Mouse (Mus musculus) hematopoietic stem cell, adult 5-6 weeks (primary cell): Measurements from ENCODE around the gene Blm. TPM values are rescaled to one million over a fixed set of nuclear protein-coding genes. Genes with fewer than 3 reads are reported as not detected.

ENCODE experiments used
- ATAC-seq, 2 experiments: fragments of 125-278 bp in 1 of 2; replicated peaks in 1 of 2; 2 replicates each; pipeline ENCODE4 v1.8.0; 2016 to 2017; ENCODE audit warnings: inconsistent platforms in 2 of 2, mild to moderate bottlenecking in 2 of 2, moderate number of reproducible peaks in 2 of 2, low read depth in 1 of 2, moderate TSS enrichment in 1 of 2; ENCODE audit not compliant: low FRiP score in 2 of 2, poor library complexity in 2 of 2, severe bottlenecking in 2 of 2, insufficient read depth in 1 of 2, low TSS enrichment in 1 of 2
- total RNA-seq: library from RNA; stranded (forward); fragments of 172-1452, 232-1000 nt; gene quantifications from 2 replicates; pipeline ENCODE4 v1.2.3, GENCODE M21; 2017

Gene Blm
- total RNA-seq, 1 experiment from 2014 or later = 37.3 TPM

DNA sequence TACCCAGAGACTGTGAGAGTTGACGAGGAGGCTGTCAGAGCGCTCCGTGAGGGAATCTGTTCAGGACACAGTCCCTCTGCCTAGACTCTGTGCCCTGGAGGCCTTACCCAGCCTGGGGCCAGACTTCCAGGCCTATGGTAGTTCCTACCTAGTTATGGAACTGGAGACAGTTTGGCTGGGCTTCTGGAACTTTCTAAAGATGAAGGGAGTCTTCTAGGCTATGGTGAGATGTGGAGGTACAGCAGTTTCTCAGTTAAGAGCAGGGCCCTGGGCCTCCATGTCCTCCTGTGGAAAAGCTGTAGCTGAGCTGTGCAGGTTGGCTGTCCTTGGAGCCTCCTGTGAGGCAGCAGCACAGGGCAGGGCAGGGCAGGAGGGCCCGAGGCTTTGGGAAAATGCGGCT, 82.7 kb downstream of the Blm start:
- no peak for ATAC-seq

DNA sequence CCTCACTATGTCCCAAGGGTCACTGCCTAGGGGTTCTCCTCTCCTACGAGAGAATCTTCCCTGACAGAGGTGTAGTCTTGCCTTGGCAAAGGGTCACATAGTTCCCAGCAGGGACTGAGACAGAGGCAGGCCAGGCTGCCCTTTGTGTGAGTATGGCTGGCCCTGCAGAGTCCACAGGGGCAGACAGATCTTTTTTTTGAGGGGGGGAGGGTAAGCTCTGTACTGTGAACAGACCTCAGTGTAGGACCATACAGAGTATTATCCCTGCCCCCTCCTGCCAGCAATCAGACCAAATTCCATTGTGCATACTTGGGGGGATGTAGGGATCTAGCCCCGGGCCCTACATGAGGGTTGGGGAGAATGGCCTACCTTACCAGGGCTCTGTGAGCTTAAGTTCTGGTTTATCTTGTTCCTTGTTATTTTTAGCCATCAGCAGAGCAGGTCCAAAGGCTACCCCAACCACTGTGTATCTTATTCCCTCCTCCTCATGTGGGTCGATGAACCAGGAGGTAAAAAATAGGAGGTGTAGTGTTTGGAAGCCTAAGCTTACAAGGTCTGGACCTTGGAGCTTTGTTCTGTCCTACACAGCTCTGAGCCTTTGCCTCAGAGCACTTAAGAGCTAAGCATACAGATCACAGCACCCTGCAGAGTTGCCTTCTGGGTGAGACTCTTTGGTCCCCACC, 83.2 kb downstream of the Blm start:
- ATAC-seq = no peak

DNA sequence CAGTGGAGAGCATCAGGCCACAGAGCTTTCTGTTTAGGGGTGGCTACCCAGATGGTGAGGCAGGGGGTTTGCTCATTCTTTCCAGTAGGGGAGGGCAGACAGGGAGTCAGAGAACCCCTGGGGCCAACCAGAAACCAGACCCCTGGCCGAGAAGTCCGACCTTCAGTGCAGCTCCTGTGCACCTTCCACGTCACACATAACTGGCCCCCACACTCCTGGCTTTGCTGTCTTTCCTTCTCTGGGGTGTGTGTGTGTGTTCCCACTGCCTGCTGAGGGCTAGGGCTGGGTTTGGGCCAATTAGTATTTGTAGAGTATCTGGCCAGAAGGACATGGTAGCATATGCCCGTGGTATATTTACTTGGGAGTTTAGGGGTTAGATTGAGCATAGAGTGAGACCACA, 84.6 kb downstream of the Blm start:
- no peak for ATAC-seq

DNA sequence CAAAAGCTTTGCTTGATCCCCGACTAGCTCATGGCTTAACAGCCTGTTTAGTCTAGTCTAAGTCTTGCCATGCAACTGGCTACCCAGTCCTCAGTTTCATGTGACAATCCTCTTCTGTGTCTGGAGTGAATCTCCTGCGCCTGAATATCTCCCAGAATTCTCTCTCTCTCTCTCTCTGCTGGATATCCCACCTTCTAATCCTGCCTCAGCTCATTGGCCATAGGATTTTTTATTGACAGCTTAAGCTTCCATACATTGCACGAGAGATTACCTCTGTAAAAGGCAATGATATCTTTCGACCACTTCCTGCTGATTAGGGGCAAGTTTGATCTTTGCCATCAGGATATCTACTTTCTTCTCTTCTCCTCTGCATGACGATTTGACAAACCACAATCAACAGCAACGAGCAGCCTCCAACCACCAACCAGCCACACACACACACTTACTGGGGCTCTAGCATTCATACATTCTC, 85.3 kb downstream of the Blm start:
- no peak for ATAC-seq

DNA sequence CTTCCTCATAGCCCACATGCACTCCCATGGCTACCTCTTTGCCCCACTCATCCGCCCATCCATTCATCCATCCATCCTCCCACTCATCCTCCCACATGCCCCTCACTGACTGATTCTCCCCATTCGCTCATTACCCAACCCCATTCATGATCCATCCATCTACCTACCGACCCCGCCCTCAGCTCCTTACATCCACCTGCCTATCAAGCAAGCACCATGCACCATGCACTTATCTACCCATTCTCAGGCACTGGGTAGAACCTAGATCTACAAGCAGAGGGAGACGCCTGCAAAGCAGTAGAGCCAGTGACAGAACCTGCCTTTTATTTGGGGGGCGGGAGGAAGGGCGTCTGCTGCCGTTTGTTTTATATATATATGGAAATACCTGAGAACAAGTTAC, 87.6 kb downstream of the Blm start:
- ATAC-seq = no peak

DNA sequence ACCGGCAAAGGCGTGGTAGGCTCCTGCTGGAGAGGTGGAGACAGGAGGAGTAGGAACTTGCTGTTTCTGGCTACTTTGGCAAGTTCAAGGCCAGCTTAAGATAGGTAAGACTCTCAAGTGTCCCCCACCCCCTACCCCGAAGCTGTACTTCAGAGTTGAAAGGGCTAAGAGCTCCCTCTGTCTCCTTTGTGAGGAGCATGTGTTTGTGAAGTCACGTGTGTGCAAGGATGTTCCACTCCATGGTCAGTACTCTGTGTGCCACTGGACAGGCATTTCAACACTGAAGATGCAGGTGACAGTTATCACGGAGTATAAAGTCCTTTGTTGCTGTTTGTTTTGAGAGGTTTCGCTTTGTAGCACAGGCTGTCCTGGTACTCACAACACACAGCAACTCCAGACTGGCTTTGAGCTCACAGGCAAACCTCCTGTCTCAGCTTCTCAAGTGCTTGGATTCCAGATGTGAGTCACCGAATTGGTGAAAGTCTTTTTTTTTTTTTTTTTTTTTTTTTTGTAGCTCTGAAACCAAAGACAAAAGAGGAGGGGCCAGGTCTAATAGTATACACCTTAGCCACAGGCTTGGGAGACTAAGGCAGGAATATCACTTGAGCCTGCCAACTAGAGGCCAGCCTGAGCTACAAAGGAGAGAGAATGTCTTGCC, 88.6 kb downstream of the Blm start:
- ATAC-seq = no peak

DNA sequence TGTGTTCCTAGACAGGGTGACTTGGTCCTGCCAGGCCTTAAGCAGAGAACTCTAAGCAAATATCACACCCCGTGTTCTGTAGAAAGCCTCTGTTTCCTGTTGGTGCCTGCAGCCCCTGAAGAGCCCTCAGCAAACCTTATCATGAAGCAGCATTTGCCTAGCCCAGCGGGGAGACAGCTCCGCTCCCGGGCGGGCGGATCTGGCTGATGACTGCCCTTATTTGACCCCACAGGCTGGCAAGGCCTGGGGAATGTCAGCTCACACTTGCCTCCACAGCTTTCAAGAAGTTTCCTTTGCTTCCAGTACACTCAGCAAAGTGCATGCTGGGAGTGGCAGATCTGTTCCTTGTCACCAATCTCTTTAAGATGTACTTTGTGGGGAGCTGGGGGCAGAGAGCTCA, 89.4 kb downstream of the Blm start:
- peak; percentile 71 to 86 for ATAC-seq

DNA sequence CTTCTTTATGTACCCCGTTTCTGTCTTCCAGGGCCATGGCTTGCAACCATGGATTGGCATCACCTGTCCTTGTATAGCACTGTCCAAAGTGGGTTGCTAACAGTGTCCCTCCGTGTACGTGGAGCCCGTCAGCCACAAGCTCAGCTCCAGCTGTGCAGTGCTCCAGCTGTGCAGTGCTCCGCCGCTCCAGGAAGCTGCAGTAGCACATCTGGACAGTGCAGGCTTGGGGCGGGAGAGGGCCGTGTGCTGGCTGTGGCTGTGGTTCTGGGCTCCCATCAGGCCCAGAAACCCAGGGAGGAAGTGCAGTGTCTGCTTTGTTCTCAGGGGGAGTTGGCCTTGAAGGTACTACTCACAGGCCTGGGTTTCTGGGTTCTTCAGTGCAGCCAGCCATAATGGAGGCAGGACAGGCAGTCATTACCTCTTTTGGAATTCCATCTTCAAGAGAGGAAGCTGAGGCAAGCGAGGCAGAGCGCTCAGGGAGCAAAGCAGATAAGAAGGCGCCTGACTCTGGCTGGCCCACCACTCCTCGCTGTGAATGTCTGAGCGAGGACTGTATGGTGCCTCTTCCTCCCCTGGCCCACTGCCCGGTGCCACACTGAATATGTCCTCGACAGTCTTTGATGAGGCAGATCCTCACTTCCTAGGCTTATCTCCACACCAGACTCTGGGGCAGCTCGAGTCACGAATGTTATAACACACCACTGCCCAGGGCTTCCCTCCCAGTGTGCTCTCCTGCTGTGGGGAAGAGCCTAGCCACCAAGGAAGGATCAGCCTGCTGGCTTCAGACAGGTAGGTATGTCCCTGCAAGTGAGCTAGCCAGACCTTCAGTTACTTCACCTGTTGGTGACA, 90.3 kb downstream of the Blm start:
- peak; percentile 36 to 43 for ATAC-seq

DNA sequence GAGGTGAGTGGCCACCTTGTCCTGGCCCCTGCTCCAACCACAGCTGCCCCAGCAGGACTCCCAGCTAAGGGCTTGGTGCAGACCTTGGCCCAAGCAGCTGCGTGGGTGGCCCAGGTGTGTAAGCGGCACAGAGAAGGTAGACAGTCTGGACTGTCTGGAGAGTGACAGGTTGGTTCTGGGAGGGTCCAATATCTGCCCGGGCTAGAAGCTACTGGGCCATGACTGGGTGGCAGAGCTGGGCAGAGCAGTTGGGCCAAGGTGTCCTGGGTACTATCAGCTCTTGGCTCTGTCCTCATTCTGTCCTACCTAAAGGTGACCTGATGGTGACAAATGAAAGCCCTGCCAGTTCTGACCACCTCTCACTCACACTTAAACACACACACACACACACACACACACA, 91.8 kb downstream of the Blm start:
- ATAC-seq = no peak

DNA sequence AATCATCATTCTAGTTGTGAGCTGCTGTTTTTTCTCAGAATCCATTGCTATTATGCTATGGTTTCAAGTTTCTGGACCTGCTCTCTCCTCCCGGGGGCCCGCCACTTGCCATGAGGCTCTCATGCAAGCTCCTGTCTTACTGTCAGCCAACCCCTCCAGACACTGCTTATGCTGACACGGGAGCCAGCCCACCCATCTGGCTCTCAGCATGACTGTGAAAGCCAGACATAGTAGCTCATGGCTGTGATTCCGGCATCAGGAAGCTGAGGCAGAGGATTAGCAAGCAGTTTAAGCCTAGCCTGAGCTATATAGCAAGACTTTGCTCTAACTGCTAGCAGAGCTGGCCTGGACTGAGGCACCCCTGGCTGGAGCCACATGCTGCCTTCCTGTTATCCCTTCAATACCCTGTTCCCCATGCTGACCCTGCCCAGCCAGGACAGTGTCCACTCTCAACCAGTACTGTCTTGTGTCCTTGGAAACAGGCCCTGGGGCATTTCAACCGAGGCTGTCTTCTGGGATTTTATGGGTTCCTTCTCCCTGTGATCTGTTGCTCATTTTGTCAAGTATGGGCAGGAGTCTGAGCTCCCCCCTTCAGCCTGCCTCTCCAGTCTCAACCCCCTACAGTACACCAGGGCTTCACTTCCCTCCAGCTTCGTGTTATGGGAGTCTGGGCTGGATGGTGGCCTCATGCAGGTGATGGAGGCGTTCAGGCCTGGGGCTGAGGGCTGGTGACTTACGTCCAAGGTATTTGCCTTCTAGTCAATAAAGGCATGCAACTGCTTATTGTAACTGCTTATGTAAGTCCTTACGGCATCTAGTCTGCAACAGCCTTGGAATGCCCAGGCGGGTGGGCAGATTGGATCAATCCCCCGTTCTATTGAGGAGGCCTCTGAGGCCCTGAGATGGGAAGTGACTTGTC, 92.7 kb downstream of the Blm start:
- no peak for ATAC-seq

DNA sequence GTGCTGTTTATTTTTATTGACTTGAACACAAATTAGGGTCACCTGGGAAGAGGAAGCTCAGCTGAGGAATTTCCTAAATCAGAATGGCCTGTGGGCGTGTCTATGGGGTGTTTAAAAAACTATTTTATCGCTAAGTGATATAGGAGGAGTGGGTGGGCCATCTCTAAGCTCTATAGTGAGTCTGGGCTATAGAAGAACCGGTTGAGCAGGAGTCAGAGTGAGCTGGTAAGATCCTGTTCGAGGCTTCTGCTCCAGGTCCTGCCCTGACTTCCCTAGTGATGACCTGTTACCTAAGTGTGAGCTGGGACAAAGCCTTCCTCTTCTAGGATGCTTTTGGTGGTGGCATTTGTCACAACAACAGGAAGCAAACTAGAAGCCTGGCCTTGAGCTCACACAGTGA, 94.2 kb downstream of the Blm start:
- ATAC-seq = no peak

DNA sequence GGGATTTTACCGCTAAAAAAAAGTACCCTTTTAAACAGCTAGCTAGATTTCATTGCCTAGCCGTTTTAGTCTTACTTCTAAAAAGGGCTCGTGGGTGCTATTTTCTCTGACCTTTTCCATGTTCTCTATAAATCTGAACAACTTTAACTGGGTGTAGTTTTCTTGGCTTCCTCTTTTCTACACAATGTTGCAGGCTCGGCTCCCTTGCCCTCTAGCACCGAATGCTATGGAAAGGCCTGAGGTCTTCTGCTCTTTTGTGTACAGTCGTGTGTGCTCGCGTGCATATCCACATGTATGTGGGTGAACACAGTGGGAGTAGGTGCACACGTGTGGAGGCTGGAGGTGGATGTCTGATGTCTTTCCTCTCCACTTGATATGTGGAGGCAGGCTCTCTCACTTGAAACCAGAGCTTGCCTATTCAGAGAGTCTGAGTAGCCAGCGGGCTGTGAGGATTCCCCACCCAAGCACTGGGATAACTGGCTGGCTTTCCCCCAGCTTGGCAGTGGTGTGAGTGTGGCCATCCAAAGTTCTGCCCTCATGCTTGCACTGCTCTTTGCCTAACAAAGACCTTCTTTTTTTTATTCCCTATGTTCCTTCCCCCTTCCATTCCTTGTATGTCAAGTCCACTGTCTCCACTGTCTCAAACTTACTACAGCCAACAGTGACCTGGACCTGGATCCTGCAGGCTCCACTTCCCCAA, 95.0 kb downstream of the Blm start:
- ATAC-seq = no peak

DNA sequence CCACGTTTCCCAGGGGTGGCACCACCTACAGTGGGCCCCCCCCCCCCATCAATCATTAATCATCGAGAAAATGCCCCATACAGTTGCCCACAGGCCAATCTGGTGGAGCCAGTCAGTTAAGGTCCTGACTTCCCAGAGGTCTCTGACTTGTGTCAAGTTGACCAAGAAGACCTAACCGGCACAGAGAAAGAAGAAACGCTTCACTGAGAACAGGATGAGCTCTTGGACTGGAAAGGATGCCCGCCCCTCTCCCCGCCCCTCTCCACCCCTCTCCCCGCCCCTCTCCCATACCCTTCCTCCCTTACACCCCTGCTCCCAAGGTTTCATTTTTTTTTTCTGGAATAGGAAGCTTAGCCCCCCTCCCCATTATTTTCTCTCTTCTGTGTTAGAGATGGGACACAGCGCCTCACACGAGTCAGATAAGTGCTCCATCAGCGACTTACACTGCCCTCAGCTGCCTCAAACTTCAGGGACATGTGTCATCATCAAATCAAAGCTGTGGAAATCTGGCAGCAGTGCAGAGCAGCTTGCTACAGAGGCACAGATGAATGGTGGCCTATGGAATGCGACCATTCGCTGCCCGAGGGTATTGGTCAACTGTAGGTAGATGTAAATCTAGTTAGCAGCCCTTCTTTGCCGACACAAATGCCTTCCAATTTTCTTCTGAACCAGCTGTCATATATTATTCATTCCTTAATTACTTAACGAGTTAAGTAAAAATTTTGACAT, 95.7 kb downstream of the Blm start:
- ATAC-seq = no peak

DNA sequence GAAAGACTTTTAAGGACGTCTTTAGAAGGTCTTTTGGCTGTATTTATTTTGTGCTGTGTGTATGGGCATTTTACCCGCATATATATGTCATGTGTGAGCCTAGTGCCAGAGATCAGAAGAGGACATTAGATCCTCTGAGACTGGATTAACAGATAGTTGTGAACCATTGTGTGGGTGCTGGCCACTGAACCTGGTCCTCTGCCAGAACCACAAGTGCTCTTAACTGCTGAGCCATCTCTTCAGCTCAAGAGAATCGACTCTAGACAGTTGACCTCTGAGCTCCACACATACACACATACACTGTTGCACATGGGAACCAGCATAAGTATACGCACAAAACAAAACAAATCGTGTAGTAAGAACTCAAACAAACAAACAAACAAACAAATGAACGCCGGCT, 98.3 kb downstream of the Blm start:
- no peak for ATAC-seq

DNA sequence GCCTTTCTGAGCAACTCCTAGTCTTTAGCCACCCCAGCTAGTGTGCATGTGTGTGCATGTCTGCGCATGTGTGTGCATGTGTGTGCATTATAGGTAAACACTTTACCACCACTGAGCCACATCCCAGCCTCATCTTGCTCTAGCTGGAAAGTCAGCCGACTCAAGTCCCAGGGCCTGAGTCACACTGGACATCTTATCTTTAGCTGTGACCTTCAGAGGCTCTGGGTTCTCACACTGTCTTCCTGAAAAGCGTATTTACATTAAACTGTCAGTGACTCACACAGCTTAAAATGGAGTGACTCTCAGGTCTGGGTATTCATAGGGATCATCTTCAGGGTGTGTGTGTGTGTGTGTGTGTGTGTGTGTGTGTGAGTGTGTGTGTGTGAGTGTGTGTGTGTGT, 99.3 kb downstream of the Blm start:
- ATAC-seq = no peak

DNA sequence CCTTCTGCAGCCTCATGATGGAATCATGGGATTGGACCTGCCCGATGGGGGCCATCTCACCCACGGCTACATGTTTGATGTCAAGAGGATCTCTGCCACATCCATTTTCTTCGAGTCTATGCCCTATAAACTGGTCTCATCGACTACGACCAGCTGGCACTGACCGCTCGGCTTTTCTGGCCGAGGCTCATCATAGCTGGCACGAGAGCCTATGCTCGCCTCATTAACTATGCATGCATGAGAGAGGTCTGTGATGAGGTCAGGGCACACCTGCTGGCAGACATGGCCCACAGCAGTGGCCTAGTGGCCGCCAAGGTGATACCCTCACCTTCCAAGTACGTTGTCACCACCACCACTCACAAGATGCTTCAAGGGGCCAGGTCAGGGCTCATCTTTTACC, 105.3 kb downstream of the Blm start:
- no peak for ATAC-seq
